Mouse (Mus musculus): ENCODE results near the gene Cfap97.

The Cfap97 gene

GRCm38 (mm10) chr8:46153042-46153441 is 1.5 kb downstream of the Cfap97 start:
- DNase-seq (ENCODE audit: low spot score in 2 of 2): no peak

GRCm38 (mm10) chr8:46162953-46163869 is 11.6 kb downstream of the Cfap97 start:
- DNase-seq (ENCODE audit: low spot score in 2 of 2): peak; percentile 97 to 99

DNA sequence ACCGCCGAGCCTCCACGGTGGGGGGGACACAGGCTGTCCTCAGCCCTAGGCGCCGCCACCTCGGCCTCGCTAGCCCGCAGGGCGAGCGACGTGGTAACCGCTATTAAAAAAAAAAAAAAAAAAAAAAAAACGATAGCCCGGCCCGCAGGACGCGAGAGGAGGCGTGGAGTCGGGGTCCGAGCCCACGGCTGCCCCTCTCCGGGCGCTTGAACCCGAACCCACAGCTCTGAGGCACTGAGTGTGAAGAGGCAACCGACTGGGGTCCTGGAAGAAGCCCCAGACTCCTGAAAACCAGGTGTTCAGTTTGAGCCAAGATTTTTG is 12.3 kb downstream of the Cfap97 start:
- no peak for DNase-seq (ENCODE audit: low spot score in 2 of 2)

DNA sequence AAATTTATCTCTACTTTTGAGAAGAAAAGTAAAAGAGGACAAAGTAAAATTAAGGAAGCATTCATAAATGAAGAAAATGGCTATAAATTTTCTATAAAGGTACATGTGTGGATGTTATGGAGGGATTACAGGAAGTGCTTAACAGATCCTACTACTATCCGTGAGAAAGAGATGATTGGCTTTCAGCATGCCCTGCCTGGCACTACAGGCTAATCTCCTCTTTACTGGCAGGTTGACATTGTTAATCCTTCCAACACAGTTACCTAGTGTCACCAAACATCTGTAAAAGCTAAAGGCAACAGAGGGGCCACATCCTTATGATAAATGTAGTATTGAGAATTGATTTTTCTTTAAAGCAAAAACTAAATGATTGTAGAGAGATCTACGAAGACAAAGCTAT is 22.1 kb downstream of the Cfap97 start:
- no peak for DNase-seq (ENCODE audit: low spot score in 2 of 2)

- no peak for DNase-seq (ENCODE audit: low spot score in 2 of 2)
Measured at GRCm38 (mm10) chr8:46180136-46180535, 28.6 kb downstream of the Cfap97 start.

DNA sequence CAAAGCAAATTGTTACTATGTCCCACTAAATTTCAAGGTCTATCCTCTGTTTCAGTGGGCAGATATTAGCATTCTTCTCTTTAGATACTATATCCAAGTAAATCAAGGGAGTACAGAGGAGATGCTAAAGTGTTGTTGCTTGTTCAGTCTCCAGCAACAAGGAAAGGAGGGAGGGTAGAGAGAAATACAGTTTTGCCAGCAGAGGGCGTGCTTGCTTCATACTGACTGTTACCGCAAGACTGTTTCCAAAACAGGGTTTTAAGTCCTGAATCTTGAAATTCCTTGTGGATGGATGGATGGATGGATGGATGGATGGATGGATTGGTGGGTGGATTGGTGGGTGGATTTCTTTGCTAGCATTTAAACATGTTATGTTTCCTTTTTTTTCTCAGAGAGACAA is 33.8 kb downstream of the Cfap97 start:
- peak; percentile 27 to 76 for DNase-seq (ENCODE audit: low spot score in 2 of 2)

DNA sequence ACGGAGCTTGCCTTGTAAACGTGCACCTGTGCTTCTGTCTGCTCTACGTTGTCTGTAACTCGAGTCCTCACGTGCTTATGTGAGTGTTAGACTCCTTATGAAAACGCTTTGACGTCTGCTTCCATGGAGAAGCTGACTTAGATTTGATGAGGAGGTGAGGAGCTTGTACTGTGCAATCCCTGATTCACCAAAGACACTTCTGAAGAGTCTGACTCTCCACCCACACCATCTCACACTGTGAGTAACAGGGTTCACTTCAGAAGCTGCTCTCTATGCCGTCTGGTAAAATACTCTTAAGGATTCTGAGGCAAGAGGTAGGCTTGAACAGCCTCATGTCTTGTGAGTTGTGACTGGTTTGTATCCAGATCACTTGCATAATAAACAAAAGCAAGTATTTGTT is 41.5 kb downstream of the Cfap97 start:
- DNase-seq (ENCODE audit: low spot score in 2 of 2): no peak

DNA sequence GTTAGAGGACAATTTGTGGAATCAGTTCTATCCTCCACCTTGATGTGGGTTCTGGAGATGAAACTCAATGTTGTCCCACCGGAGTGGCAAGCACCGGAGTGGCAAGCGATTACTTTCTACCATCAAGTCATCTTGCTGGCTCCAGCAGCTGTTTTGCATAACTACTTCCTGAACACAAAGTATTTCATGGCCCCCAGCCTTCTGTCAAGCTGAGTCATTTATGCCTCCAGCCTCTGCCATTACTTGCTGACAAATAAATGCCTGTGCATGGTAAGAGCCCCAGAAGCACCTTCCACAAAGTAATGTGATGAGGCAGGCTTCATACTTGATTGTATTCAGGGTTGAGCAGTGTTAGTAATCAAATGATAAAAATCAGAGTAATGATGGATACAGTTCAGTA is 45.3 kb downstream of the Cfap97 start:
- no peak for DNase-seq (ENCODE audit: low spot score in 2 of 2)

GRCm38 (mm10) chr8:46197673-46198072 is 46.1 kb downstream of the Cfap97 start:
- no peak for DNase-seq (ENCODE audit: low spot score in 2 of 2)

DNA sequence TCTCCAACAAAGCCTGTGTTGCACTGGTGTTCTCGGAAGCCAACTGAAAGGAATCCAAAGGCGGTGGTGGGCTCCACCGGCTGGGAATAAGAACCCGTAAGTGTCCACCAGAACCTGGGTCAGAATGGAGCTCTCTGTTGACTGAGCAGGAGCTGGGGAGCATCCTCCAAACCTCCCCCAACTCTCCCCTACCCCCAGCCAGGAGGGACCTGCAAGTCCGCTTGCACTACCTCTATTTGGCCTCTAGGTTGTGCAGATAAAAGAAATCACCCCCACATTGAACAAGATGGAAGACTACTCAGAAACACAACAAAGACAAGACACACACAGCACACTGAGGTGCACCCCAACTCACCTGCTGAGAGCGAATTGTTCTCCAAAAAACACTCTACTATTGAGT is 50.8 kb downstream of the Cfap97 start:
- DNase-seq (ENCODE audit: low spot score in 2 of 2): no peak

DNA sequence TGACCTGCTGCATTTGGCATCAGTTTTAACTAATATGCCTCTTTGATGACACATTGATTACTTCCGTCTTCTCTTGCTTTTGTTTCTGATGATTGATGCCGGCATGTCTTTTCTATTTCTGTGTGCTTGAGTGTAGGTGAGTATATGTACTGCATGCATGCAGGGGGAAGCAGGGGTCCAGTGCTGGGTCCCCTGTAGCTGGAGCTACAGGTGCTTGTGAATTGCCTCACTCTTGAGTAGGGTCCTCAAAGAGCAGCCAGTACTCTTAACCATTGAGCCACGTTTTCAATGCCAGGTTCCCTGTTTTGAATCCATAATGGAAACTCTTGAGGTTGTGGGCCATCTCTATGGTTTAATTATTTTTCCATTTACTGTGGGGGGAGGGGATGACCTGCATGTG is 52.7 kb downstream of the Cfap97 start:
- DNase-seq (ENCODE audit: low spot score in 2 of 2): no peak

DNA sequence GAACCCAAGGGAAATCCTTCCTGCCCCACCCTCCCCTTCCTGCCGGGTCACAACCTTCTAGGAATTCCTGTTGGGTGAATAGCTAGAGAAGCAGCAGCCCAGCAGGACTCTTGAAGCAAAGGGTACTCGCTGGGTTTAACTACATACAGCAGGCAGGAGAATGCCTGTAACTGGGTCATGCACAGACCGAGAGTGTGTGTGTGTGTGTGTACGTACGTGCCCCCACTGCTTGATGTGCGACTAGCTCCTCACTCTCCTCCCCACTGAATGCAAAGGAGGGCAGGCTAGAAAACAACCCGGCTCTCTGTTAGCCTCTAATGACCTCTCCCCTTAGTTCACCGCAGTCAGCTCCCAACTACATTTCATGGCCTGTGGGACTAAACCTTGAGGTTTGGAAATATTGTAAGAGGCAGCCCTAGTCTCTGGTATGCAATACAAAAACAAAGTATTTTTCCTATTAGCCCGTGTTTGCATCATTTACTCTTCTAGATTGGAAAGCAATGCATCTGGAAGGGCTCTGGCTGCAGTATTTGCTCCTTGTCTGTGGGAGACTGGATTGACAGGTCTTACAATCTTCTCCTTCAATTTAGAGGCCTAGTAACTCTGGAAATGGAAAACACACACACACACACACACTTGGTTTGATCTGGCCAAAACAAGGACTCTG is 53.5 kb downstream of the Cfap97 start:
- DNase-seq (ENCODE audit: low spot score in 2 of 2): no peak

DNA sequence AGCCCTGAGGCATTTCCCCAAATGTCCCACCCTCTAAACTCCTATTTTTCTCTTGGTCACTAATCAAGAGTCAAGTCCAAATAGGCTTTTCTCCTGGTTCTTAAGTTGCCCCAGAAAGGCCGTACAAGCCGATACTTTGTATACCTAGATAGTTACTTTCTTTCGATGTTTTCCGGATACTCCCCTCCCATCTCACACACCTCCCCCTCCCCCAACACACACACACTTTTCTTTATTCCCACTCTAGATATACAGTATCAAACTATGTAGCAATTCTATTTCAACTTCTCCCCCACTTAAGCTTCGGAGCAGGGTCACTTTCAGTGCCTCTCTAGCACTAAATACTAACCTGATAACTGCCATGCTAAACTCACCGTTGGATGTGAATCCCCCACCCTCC is 54.5 kb downstream of the Cfap97 start:
- DNase-seq (ENCODE audit: low spot score in 2 of 2): no peak

- peak in 1 of 2 experiments; percentile 17 for DNase-seq (ENCODE audit: low spot score in 2 of 2)
Measured at GRCm38 (mm10) chr8:46208354-46208753, 56.8 kb downstream of the Cfap97 start.

DNA sequence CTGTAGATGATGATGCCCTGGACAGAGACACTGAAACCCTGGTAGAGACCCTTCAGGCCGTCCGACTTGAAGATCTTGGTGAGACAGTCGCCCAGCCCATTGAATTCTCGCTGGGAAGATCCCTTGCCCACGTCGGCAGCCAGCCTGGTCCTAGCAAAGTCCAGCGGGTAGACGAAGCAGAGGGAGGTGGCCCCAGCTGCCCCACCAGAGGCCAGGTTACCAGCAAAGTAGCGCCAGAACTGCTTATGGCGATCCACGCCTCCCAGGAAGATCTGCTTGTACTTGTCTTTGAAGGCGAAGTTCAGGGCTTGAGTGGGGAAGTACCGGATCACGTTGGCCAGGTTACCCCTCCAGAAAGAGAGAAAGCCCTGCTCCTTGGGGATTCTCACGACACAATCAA is 57.5 kb downstream of the Cfap97 start:
- peak; percentile 15 to 64 for DNase-seq (ENCODE audit: low spot score in 2 of 2)

GRCm38 (mm10) chr8:46210404-46211315 is 59.1 kb downstream of the Cfap97 start, which contains the start of gene Slc25a4:
Slc25a4 (minus strand) TSS chr8:46211284.
- DNase-seq (ENCODE audit: low spot score in 2 of 2): peak; percentile 88 to 94

DNA sequence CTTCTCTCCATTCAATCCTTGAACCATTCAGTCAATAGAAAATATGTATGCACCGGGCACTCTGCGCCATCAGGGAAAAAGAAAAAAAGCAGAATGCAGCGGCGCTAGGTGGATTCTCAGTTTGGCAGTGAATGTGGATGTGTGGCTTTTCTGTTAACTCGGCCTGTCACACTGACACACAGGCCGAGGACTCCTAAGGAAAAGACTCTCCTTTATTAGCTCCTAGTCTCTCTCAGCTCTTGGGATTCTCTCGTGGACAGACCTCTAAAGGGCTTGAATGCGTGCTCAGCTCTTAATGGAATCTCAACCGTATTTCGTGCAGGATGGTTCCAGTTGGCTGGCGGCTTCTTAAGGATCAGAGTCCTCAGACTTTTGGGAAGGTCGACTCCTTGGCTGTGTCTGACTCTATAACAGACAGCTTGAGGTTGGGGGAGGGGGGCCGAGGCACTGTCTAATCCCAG is 60.1 kb downstream of the Cfap97 start:
- DNase-seq (ENCODE audit: low spot score in 2 of 2): no peak

- DNase-seq (ENCODE audit: low spot score in 2 of 2): no peak
Measured at GRCm38 (mm10) chr8:46212194-46212593, 60.6 kb downstream of the Cfap97 start.

- DNase-seq (ENCODE audit: low spot score in 2 of 2): no peak
Measured at GRCm38 (mm10) chr8:46213971-46214480, 62.5 kb downstream of the Cfap97 start.

DNA sequence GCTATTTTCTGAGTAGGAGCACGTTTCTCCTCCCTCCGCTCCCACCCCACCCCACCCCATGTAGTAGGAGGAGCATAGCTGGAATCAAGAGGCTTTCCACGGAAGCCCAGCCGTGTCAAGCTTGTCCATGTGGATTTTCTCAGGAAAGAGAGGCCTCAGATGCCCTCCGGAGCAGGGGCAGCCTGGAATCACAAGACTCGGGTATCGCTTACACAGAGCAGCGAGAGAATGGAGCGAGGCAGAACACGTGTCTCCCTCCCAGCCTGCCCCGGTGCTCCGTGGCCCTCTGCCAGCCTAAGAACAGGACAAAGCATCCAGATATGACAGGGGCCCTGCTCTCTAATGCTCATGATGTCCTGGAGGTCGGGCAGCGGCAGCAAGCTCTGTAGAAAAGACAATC is 65.3 kb downstream of the Cfap97 start:
- no peak for DNase-seq (ENCODE audit: low spot score in 2 of 2)

DNA sequence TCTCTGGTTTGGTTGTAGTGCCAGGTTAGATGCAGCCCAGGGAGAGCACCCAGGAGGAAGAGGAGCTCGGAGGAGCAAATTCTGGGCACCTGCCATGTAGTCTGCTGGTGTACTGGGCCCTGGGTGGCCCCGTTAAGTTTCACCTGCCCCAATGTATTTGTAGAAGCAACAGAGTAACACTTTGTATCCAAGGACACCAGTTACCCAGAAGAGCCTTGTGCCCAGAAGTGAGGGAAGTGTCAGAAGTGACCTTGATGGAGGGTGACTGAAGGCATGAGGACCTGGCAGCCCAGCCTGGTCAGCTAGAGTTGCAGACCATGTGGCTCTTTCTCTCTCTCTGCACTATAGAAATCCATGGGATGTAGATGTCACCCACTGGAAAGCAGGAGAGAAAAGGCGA is 69.0 kb downstream of the Cfap97 start:
- DNase-seq (ENCODE audit: low spot score in 2 of 2): no peak

- DNase-seq (ENCODE audit: low spot score in 2 of 2): no peak
Measured at GRCm38 (mm10) chr8:46225501-46225900, 73.9 kb downstream of the Cfap97 start.

All from spleen, postnatal 4 days (tissue).